Mouse (Mus musculus): ENCODE results near the gene Itgal.
"Not testable (repeated sequence)": the region's sequence is repeated elsewhere in the genome, so short reads cannot be mapped to it uniquely, and the experiment has no call there.

The Itgal gene

DNA sequence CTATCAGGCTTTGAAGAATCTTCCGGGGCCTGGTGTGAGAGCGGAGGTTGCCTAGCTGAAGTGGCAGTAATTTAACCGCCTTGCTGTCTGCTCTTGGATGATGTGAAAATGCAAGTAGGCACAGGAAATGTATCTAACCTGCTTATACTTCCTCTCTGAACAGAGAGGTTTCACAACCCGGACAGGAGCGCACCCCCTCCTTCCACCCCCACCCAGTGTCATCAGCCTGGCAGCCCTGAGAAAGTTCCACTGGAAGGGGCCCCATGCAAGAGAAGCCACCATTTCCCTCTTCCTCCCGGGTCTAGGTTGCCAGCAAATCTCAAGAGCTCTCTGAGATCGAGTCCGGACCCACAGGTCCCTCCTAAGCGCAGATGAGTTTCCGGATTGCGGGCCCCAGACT, at the start of gene Itgal:
Gene Itgal, plus strand, starts transcription at position 163 of the 400 bp plus-strand sequence.
- DNase-seq: no peak

DNA sequence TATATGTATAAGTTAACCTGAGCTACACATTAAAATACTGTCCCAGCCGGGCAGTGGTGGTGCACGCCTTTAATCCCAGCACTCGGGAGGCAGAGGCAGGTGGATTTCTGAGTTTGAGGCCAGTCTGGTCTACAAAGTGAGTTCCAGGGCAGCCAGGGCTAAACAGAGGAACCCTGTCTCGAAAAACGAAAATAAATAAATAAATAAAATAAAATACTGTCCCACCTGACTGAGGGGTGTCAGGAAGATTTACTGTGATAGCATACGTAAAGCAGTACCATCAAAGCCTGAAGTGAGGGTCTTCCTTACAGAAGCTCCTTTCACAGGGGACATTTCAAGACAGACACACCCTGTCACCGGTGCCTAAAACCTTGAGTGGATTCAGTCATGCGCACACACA, 45.5 kb upstream of the Itgal start:
- not testable (repeated sequence) for DNase-seq

DNA sequence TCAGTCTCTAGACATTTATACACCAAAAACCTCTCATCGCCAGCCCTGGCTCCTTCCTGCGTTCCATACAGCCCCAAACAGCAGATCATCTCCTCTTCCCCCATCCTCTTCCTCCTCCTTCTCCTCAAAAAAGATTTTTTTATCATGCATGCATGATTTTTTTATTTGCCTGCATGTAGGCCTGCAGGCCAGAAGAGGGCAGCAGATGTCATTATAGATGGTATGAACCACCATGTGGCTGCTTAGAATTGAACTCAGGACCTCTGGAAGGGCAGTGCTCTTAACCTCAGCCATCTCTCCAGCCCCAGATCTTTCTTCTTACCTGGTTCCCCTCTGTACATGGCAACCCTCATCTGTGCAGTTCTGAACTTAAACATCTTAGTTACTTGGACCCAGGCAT, 43.6 kb upstream of the Itgal start:
- DNase-seq: no peak

DNA sequence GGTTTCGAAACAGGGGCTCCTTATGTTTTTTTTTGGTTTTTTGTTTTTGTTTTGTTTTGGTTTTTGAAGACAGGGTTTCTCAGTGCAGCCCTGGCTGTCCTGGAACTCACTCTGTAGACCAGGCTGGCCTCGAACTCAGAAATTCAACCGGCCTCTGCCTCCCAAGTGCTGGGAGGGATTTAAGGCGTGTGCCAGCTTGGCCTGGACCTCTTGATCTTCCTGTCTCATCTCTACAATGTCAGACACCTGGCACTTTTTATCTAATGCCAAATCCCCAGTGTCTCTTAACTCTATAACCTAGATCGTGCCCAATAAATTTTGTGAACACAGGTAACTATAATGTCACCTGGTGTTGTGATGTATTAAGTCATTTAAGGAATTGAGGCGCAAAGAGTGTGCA, 42.7 kb upstream of the Itgal start:
- DNase-seq: no peak

DNA sequence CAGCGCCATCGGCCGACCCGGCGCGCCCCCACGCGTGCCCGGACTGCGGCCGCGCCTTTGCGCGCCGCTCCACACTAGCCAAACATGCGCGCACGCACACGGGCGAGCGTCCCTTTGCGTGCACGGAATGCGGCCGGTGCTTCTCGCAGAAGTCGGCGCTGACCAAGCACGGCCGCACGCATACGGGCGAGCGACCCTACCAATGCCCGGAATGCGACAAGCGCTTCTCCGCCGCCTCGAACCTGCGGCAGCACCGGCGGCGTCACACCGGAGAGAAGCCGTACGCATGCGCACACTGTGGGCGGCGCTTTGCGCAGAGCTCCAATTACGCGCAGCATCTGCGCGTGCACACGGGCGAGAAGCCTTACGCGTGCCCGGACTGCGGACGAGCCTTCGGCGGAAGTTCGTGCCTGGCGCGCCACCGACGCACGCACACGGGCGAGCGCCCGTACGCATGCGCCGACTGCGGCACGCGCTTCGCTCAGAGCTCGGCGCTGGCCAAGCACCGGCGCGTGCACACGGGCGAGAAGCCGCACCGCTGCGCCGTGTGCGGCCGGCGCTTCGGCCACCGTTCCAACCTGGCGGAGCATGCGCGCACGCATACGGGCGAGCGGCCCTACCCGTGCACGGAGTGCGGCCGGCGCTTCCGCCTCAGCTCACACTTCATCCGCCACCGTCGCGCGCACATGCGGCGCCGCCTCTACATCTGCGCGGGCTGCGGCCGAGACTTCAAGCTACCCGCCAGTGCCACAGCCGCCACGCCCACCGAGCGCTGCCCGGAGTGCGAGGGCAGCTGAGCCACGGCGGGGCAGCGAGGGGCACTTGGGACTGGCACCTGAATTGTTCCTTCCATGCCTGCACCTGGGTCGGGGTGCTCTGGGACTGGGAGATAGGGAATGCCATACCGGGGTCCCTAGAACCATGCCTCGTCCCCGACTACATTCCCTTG, 42.0 kb upstream of the Itgal start:
- DNase-seq: peak; percentile 96

DNA sequence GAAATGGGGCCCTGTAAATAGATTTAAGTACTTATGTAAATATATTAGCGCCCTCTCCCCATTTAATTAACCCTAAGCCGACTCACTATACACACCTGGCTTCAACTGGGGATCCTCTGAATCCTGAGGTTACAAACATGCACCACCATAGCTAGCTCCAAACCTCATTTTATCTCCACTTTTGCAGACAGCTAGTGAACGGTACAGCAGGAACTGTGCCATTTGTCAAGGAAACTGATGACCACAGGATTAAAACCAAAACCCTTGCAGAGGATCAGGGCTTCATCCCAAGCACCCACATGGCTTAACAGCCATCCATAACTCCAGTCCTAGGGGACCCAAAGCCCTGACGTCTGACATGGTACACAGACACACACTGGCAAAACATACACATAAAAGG, 41.1 kb upstream of the Itgal start:
- DNase-seq: no peak

DNA sequence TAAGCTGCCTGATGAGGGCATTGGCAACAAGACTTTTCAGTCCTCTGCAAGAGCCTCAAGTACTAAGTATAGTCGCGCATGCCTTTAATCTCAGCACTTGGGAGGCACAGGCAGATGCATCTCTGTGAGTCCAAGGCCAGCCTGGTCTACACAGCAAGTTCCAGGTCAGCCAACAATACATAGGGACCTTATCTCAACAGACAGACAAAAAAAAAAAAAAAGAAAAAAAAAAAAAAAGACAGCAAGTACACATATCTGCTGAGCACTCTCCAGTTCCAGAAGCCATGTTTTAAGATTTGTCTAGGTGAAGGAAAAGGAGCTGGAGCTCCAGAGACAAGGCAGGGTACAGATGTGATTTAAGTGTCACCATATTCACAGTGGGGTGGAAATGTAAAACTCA, 40.1 kb upstream of the Itgal start:
- no peak for DNase-seq

DNA sequence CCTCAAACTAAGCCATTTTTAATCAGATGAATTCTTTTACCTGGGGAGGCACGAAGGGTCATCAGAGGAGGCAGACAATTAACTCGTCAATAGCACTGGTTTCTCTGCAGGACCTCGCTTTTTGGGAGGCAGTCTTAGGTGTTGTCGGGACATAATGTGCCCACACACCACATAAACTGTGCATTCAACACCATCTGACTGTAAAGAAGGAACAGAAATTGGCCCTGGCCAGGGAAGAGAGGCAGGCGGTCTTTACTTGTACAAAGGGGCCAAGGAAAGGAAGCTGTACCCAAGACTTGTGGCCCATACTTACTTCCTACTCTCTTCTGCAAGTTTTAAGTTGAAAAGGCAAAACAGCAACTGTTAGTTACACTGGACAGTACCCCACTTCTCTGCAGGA, 39.5 kb upstream of the Itgal start:
- DNase-seq: no peak

DNA sequence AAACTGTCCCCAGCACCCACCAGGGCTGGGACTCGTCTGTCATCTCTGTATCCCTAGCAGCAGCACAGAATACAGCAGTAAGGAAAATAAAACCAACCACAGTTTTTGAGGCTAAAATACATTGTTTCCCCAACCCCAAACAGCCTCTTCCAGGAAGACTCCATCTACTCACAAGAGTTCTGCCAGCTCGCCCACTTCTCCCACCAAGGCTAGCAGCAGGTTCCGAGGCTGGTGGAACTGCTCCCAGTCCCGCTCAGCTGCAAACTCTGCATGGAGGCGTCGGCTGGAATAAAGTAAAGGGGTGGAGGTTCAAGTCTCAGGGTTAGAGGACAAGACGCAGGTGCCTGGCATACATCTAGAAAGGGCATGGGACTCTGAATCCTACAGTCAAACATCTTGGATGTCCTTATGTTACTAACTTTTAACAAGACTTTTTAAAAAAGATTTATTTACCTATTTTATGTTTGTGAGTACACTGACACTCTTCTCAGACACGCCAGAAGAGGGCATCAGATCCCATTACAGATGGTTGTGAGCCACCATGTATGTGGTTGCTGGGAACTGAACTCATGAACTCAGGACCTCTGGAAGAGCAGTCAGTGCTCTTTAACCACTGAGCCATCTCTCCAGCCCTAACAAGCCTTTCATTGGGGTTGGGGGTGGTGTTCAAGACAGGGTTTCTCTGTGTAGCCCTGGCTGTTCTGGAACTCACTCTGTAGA, 36.7 kb upstream of the Itgal start:
- no peak for DNase-seq

DNA sequence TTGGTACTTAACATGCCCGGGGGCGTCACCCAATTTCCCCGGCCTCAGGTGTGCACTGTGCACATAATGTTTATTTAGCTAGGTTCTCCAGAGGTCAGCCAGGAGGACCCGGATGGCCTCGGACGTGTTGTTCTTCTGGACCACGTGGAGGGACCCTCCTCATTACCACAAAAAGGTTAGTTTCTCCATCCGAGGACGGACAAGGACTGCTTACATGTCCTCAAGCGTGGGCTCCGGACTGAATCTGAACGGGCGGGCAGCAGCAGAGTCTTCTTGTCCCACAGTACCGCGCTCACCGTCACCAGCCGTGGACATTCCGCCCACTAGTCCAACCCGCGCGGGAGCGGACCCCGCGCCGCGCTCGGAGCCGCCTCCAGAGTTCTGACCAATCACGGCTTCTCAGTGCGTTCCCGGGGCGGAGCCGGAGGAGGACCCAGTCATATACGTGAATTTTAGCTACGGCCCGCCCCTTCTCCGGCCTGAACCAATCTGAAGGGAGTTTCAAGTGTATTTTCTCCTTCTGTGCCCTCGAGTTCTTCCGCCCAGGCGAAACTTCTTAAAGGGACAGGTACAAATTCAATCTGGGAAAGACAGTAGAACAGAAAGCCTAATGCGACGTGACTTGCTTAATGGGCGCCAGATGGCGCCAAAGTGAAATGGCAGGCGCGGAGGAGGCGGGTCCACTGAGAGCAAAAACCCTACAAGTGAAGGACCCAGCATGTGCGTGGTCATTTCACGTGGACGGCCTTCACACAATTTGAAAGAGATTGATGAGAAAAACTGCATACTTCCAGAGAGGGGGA, 35.5 kb upstream of the Itgal start, which contains the start of gene Dctpp1:
Gene Dctpp1, minus strand, starts transcription at position 401 of the 803 bp plus-strand sequence.
- peak; percentile 99 for DNase-seq

DNA sequence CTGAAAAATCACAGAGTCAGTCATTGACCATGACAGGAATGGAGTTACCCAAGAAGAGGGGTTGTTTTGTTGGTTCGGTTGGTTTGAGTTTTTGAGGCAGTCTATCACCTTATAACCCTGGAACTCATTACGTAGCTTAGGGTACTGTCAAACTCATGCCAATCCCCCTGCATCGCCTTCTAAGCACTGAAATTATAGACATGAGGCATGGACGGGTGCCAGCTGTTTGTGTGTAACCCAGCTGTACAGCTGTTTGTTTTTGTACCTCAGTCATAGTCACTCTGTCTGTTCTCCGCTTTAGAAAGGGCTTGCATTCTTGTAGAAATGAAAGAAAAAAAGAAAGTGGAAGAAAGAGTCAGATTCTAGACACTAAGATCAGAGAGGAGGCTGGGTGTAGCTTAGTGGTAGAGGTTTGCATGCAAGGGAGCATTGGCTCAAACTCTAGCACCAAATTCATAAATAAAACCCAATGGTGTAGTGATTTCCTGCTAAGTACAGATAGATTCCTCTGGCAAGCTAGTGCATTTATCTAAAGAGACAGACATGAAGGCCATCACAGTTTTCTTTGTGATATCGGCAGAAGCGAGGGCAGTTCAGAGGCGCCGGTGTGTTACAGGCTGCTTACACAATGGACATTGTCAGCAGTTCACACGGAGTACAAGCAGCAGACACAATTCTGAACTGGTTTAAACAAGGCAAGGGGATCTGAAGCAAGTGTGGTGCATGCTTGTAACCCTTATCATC, 33.7 kb upstream of the Itgal start:
- no peak for DNase-seq

DNA sequence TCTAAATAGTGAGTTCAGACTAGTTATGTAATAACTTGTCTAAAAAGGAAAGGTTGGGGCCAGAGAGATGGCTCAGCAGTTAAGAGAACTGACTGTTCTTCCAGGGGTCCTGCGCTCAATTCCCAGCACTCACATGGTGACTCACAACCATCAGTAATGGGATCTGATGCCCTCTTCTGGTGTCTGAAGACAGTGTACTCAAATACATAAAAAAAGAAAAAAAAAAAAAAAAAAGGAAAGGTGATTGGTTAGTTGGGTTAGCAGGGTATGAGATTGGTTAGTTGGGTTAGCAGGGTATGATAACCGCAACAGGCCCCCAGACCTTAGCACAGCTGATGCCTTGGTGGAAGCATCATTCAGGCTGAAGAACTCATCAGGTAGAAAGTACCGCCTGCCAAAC, 32.5 kb upstream of the Itgal start:
- no peak for DNase-seq

DNA sequence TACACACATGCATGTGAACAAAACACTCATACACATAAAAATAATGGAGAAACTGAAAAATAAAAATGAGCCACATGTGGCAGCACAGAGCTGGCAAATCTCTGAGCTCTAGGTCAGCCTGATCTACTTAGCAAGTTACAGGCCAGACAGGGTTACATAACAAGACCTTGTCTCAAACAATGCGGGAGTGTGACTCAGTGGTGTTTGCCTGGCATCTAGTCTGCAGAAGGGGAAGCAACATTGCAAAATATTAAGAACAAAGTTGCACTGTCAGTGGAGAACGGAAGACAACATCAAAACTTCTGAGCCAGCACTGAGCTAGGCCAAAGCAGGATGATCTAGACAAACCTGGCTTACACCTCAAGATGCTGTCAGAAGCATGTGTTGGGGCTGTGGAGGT, 25.8 kb upstream of the Itgal start:
- no peak for DNase-seq

DNA sequence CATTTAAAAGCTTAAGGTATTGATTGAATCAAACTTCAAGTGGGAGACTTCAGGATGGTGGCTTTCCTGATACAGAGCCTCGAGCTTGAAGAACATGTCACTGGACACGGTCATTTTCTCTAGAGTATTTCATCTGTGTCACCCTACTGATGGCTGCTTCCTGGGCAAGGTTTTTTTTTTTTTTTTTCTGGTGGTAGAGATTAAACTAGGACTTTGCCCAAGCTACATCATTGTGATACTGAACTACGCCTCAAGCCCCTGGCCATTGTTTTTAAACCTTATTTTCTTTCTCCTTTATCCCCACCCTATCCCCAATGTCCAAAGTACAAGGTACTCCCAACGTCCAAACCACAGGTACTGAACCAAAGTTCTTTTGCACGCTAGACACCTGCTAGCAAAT, 25.4 kb upstream of the Itgal start:
- no peak for DNase-seq

DNA sequence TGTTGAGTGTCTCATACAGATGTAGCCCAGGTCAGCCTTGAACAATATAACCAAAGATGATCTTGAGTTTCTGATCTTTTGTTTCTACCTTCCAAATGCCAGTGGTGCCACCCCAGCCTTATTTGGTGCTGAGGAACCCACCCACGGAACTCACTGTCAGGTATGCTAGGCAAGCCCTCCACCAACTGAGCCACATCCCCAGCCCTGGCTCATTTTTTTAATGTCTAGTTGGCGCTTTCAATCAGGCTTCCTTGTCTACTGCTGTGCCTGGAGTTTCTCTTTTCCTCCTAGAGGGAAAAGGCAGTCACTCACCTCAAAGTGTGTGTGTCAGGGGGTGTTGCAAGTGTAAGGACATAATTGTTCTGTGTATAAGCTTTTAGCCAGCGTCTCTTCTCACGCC, 25.0 kb upstream of the Itgal start:
- DNase-seq: no peak

DNA sequence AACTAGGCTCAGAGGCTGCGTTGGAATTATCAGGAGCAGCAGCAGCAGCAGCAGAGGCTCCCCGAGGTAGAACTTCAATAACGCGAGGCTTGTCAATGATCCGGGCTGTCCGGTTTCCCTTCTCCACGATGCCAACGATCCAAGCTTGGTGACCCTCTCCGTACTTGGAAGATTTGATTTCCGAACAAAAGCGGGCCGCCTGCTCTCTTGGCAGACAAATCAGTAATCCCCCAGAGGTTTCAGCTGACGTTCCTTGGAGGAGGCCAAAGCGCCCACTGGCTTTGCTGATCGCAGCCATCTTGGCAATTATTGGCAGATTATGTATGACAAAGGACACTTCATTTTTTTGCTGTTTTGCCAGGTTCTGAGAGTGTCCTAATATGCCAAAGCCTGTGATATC, 23.5 kb upstream of the Itgal start:
- no peak for DNase-seq

DNA sequence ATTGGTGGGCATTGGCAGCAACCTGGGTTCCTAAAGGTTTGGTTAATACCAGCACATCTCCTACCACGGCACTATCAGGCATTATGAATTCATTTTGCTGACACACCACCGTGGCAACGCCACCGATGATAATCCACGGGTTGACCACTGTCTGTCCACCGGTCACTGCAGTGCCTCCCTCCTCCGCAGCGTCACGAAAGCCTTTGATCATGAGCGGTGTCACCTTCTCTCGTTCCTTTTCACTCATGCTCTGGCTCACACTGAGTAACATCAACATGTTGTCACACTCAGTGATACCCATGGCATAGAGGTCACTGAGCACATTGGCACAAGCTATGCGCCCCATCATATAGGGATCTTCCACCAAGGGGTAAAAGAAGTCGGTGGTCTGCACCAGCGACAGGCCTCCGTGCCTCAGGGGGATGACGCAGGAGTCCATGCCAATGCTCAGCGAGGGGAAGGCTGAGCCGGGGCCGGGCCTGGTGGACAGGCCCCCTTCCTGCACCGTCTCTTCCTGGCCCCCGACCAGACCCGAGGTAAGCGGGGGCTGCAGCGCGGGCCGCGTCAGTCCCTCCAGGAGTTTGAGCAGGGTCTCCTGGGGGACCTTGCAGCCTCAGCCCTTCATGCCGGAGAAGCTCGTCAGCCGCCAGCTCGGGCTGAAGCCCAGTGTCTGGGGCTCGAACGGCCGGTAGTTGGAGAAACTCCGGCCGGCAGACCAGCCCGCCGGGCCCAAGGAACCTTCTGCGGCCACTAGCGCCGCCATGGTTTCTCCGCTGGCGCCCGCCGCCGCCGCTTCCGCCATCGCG, 22.7 kb upstream of the Itgal start:
- DNase-seq: no peak

DNA sequence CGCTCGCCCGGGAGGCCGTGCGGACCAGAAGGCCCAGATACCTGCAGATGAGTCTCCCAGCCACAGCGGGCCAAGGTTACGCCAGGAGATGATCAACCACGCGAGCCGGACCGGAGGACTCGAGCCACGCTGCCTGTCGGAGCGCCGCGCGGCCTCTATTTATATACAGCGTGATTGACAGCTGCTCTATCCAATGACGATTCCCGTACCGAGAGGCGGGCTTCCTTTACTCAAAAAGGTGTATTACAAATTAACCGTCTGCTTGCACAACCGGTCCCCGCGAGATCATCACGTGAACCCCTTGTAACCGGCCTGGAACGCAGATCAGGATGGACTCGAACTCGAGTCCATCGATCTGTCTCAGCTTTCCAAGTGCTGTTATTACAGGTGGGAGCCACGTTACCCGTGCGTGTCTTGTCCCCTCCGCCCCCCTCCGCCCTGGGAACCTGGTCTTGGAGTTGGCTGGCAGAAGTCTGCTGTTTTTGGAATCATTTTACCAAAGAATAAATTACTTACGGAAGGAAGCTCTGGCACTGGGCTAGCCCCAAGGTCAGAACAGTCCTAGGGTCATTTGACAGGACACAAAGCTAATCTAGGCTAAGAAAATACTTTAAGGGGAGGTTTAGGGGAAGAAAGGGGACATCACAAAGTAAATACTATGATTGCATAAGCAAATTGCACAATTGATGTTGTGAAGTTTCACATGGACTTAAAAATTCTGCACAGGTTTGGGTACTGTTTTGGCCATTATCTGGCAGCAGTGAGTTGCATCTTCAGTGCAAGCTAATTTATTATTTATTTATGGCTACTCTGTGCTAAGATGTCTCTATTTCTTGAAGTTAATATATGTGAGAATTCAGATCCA, 21.9 kb upstream of the Itgal start, which contains the start of gene Sephs2:
Gene Sephs2, minus strand, starts transcription at position 131 of the 865 bp plus-strand sequence.
- DNase-seq: peak; percentile 96

DNA sequence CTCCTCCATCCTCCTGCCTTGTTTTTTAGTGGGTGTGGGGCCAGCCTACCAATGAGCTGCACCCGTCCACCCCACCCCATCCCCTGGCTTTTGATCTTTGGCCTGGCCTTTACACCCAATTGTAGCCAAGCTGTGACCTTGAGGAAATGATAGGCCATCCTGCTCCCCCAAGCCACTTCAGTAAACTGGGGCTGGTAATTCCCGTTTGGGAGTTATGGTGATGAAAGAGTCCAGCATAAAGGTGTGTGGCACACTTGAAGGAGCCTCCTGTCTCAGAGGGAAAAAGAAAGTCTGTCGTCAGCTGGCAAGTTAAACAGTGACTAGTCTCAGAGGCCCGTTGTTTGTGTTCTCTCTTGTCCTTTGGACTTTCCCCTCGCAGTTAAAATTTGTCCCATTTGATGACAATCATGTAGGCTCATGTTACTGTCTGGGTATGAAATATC, 19.5 kb upstream of the Itgal start:
- no peak for DNase-seq

DNA sequence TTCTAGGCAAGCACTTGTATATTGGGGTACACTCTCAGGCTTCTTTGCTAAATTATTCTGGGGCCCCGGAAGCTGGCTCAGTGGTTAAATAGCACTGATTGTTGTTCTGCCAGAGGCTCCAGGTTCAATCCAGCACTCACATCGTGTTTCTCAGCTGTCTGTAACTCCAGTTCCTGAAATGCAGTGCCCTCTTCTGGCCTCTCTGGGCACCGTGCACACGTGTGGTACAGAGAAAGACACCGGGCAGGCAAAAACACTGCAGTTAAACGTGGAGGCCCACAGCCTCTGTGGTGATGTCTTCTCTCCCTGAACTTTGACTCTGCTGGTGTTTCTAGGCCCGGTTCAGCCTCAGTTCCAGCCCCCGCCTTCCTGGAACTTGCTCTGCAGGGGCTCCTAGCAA, 17.7 kb upstream of the Itgal start:
- peak; percentile 20 for DNase-seq

Measured in layer of hippocampus, adult 9-11 months (tissue).